Mouse (Mus musculus) heart, adult 2 months (tissue): ENCODE measurements around the gene Pla2g3. TPM values are rescaled to one million over a fixed set of nuclear protein-coding genes. Genes with fewer than 3 reads are reported as not detected.

ENCODE experiments used
- DNase-seq, 2 experiments: peaks; one replicate each; pipeline ENCODE4 v3.0.0; 2021
- H3K27ac ChIP-seq: fragments of 200-600 bp; 2 replicates; pipeline ENCODE4 v1.8.1; 2022
- H3K27me3 ChIP-seq: fragments of 200-500 bp; 2 replicates; pipeline ENCODE4 v1.6.1; 2012; ENCODE audit warnings: mild to moderate bottlenecking, low read length, inconsistent platforms, mixed read lengths; ENCODE audit not compliant: control insufficient read depth, insufficient read depth
- H3K36me3 ChIP-seq: fragments of 200-500 bp; 2 replicates; pipeline ENCODE4 v1.6.1; 2012; ENCODE audit warnings: low read length, inconsistent platforms; ENCODE audit not compliant: control insufficient read depth, insufficient read depth
- H3K4me1 ChIP-seq: fragments of 200-500 bp; 2 replicates; pipeline ENCODE4 v1.6.1; 2011; ENCODE audit warnings: low read length; ENCODE audit not compliant: control insufficient read depth, insufficient read depth
- H3K4me3 ChIP-seq: fragments of 200-600 bp; 2 replicates; pipeline ENCODE4 v1.8.1; 2022
- H3K79me2 ChIP-seq: fragments of 200-500 bp; replicated peaks from 2 replicates; pipeline ENCODE4 v1.6.1; 2012; ENCODE audit warnings: mild to moderate bottlenecking, inconsistent platforms, low read length, moderate library complexity, mixed read lengths; ENCODE audit not compliant: control insufficient read depth, insufficient read depth
- H3K9ac ChIP-seq: fragments of 200-500 bp; 2 replicates; pipeline ENCODE4 v1.6.1; 2012; ENCODE audit warnings: low read depth, mild to moderate bottlenecking, control low read depth, inconsistent platforms, low read length, mixed read lengths
- CTCF ChIP-seq: fragments of 200-600 bp; IDR thresholded peaks from 2 replicates; pipeline ENCODE4 v1.8.1; 2022; ENCODE audit warnings: antibody characterized with exemption, mild to moderate bottlenecking, moderate library complexity
- EP300 ChIP-seq: fragments of 200-500 bp; IDR thresholded peaks from 2 replicates; pipeline ENCODE4 v1.6.1; 2011; ENCODE audit warnings: low read depth, low read length, control low read depth; ENCODE audit not compliant: insufficient read depth
- POLR2A ChIP-seq: fragments of 200-500 bp; IDR thresholded peaks from 2 replicates; pipeline ENCODE4 v1.6.1; 2011; ENCODE audit warnings: mild to moderate bottlenecking, low read depth, low read length, control low read depth; ENCODE audit not compliant: insufficient read depth
- WGBS: fragments of 180-500 bp; shearing (Covaris S2); methylation state at CpG from one replicate; pipeline ENCODE4 v1.1.7; 2018; 5-methylcytosine and 5-hydroxymethylcytosine counted together
- intact Hi-C: fragments of 180-260 bp; cut with DNase I; formaldehyde crosslinking; loops from one replicate; pipeline ENCODE4 v1.15.1; 2025
- polyA plus RNA-seq: library from polyadenylated mRNA; depleted of rRNA; stranded (reverse); fragments of >200 nt; gene quantifications from 2 replicates; pipeline ENCODE4 v1.2.3, GENCODE M21; 2012
- total RNA-seq, 2 experiments: library from RNA; stranded (reverse); gene quantifications; 2 replicates each; pipeline ENCODE4 v1.2.3; 2021

The Pla2g3 gene
- total and polyA plus RNA-seq, 3 experiments = 0.09 to 0.25 TPM; not detected in 1

DNA sequence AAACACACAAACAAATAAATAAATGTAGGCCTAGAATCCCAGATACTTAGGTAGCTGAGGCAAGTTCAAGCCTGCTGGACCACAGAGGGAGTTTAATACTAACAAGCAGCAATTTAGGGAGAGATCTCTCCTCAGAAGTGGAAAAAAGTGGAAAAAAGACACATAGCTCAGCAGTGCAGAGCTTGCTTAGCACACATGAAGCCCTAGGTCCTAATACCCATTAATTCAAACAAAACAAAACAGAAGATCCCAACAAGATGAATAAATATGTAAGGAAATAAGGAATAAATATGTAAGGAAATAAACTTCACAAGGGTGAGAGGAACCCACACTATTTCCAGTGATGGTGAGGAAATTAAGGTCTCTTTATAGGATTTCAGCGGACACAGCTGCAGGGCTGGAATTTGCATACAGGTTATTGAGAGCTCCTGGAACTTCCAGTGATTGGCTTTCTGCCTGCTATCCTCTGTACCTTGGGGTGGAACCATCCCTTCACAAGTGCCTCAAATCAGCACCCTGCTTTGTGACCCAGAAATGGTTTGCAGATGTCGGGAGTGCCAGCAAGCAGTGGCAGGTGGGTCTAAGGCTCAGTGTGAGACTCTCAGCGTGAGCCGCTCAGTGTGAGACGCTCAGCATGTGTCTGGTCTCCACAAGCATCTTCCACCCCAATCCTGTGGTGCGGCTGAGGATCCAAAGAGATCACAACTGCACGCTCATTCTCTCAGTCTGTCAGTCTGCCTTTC is 35.9 kb downstream of the Pla2g3 start:
- H3K36me3 ChIP-seq = peaks cover 2% of the 10 kb centered on the region
- H3K79me2 ChIP-seq = no peaks in the 10 kb centered on the region
- H3K4me1 ChIP-seq = peaks cover 1% of the 10 kb centered on the region; the same call in 1 of the 2 replicates
- H3K9ac ChIP-seq = no peak overlapping the region
- no peak overlapping the region for H3K4me3 ChIP-seq
- no peak overlapping the region for H3K27ac ChIP-seq
- intact Hi-C loops = no loop called here
- WGBS = 84% methylated on average over 7 of the region's 7 CpGs
- H3K27me3 ChIP-seq = no peaks in the 10 kb centered on the region
- TF ChIP-seq CTCF (no peak), EP300 (no peak), POLR2A (no peak)
- no peak for DNase-seq

DNA sequence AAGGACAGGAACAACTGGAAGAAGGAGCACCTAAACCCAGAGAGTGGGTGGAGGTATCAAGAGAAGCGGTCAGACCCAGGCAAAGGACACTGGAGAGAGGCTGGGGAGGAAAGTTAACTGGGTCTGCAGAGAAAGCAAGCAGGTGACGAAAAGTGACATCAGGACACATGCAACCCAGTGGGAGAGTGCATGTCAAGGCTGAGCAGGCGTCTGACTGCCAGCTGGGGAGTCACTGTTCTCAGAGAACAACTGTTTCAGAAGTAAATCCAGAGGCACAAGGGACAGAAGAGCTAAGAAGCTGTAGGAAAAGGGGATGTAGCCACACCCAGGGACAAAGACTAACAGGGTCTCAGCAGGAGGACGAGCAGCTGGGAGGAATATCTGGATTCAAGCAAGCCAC is 37.5 kb downstream of the Pla2g3 start:
- intact Hi-C loops = no loop called here
- Histone ChIP-seq H3K27me3 (no peaks in the 10 kb centered on the region), H3K27ac (peak overlapping the region; percentile 91; the same call in 1 of the 2 replicates), H3K79me2 (no peaks in the 10 kb centered on the region), H3K9ac (no peak overlapping the region), H3K4me3 (no peak overlapping the region), H3K36me3 (peaks cover 2% of the 10 kb centered on the region; the same call in 1 of the 2 replicates), H3K4me1 (peaks cover 1% of the 10 kb centered on the region; the same call in 1 of the 2 replicates)
- no peak for TF ChIP-seq CTCF
- TF ChIP-seq POLR2A = no peak
- TF ChIP-seq EP300 = no peak
- WGBS = 56% methylated on average over 4 of the region's 4 CpGs
- DNase-seq = no peak

- H3K79me2 ChIP-seq = no peaks in the 10 kb centered on the region
- peak overlapping the region; percentile 25 for H3K9ac ChIP-seq
- H3K27me3 ChIP-seq = no peaks in the 10 kb centered on the region
- 60% methylated on average over 9 of the region's 9 CpGs for WGBS
- intact Hi-C loops = no loop called here
- H3K27ac ChIP-seq = peak overlapping the region; percentile 91
- peak in 1 of 2 experiments; percentile 49 for DNase-seq
- peaks cover 1% of the 10 kb centered on the region; the same call in 1 of the 2 replicates for H3K4me1 ChIP-seq
- 0 out of 2 replicates have a peak, but pooled peaks have one; percentile 23 for TF ChIP-seq POLR2A
- TF ChIP-seq CTCF = no peak
- H3K4me3 ChIP-seq = peak overlapping the region; percentile 32
- H3K36me3 ChIP-seq = peaks cover 2% of the 10 kb centered on the region; the same call in 1 of the 2 replicates
These were observed 38.1 kb downstream of the Pla2g3 start for GRCm38 (mm10) chr11:3526207-3526606.

DNA sequence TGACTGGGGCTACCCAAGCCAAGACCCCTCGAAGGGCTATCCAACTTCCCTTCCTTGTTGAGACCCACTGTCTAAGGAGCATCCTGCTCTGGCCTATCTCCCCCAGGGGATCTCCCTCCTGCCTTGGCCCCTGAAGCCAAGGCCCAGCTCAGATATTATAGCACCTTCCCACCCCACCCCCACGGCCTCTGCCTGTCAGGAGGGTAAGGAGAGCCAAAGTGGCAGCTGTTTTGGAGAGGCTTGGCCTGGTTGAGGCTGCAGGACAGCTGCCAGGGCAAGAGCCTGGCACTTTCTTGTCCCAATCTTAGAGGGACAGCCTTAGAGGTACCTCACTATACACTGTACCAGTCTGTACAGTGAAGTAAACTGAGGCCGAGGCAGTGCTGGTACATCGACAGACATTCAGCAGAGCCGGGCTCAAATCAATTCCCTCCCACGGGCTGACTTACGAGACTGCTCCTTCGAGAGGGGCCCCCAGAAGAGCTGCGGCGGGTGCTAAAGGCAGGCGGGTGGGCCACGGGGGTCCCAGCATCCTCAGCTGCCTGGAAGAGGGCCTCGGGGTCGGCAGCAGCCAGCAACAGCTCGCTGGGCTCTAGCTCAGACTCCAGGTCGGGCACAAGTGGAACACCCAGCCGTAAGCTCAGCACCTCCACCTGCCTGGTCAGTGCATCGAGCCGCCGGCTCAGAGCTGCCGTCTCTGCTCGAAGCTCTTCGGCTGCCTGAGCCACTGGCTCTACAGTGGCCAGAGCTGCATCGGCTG is 39.1 kb downstream of the Pla2g3 start:
- WGBS = 60% methylated on average over 24 of the region's 24 CpGs
- Histone ChIP-seq H3K27ac (peak overlapping the region; percentile 91), H3K27me3 (no peaks in the 10 kb centered on the region), H3K4me3 (peak overlapping the region; percentile 32), H3K9ac (peak overlapping the region; percentile 76), H3K36me3 (peaks cover 2% of the 10 kb centered on the region; the same call in 1 of the 2 replicates), H3K79me2 (no peaks in the 10 kb centered on the region), H3K4me1 (no peaks in the 10 kb centered on the region; the same call in 1 of the 2 replicates)
- TF ChIP-seq EP300 (no peak), POLR2A (0 out of 2 replicates have a peak, but pooled peaks have one; percentile 28), CTCF (no peak)
- peak; percentile 57 to 69 for DNase-seq
- intact Hi-C loops = no loop called here

DNA sequence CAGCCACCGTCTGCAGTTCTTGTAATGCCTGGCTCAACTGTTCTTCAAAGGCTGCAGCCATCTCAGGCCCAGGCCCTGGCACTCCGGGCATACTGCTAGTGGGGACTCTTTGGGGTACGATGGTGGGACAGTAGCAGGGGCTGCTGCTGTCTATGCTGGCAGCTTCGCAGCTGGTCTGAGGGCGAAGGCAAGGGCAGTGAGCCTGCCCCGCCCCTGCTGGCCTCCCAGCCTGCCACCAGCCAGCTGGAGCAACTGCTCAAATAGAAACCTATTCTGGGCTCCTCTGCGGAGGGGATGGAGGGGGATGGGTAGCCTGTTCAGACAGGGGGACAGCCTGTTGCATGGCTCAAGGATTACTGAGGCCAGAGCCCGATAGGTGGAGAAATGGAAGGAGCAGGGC is 39.7 kb downstream of the Pla2g3 start:
- WGBS = 60% methylated on average over 8 of the region's 8 CpGs
- Histone ChIP-seq H3K79me2 (no peaks in the 10 kb centered on the region), H3K9ac (peak overlapping the region; percentile 76), H3K4me1 (no peaks in the 10 kb centered on the region; the same call in 1 of the 2 replicates), H3K36me3 (no peaks in the 10 kb centered on the region; the same call in 1 of the 2 replicates), H3K27ac (peak overlapping the region; percentile 91), H3K4me3 (peak overlapping the region; percentile 32), H3K27me3 (no peaks in the 10 kb centered on the region)
- TF ChIP-seq POLR2A = peak; percentile 81
- TF ChIP-seq EP300 = no peak
- TF ChIP-seq CTCF = no peak
- intact Hi-C loops = no loop called here
- peak; percentile 69 to 75 for DNase-seq

DNA sequence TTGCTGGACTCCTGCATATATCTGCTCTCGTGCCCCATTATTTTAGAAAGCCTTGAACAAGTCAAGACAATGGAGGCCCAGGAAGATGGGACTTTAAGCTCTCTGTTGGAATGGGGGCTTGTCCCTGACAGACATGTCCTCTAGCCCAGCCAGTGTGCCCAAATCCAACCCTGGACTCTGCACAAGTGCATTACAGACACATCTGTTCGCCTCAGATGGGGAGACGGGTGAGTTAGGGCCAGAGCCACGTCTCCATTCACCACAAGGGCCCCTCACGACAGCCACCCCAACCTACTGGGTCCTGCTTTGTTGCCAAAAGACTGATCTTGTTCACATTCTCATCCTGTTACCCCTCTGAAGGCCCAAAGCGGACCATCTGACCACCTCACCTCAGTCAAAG is 40.1 kb downstream of the Pla2g3 start:
- peak in 1 of 2 experiments; percentile 20 for DNase-seq
- Histone ChIP-seq H3K27me3 (no peaks in the 10 kb centered on the region), H3K36me3 (no peaks in the 10 kb centered on the region; the same call in 1 of the 2 replicates), H3K27ac (peak overlapping the region; percentile 91), H3K4me1 (peaks cover 2% of the 10 kb centered on the region), H3K79me2 (no peaks in the 10 kb centered on the region), H3K9ac (no peak overlapping the region), H3K4me3 (no peak overlapping the region)
- TF ChIP-seq POLR2A = no peak
- WGBS = 88% methylated on average over 6 of the region's 6 CpGs
- intact Hi-C loops = no loop called here
